Mouse (Mus musculus) kidney, adult 2 months (tissue): Measurements from ENCODE around the gene 1110002E22Rik.

Source experiments
- CTCF ChIP-seq: fragments of 200-500 bp; conservative IDR thresholded peaks from 2 replicates; pipeline ENCODE4 v1.5.1; 2011; ENCODE audit warnings: low read depth, mild to moderate bottlenecking, control low read depth, low read length, moderate library complexity, mixed read lengths; ENCODE audit not compliant: insufficient read depth, insufficient read length
- POLR2A ChIP-seq: fragments of 200-500 bp; IDR thresholded peaks from one replicate; pipeline ENCODE4 v1.6.1; 2011; ENCODE audit warnings: low read depth, low read length, control low read depth

DNA sequence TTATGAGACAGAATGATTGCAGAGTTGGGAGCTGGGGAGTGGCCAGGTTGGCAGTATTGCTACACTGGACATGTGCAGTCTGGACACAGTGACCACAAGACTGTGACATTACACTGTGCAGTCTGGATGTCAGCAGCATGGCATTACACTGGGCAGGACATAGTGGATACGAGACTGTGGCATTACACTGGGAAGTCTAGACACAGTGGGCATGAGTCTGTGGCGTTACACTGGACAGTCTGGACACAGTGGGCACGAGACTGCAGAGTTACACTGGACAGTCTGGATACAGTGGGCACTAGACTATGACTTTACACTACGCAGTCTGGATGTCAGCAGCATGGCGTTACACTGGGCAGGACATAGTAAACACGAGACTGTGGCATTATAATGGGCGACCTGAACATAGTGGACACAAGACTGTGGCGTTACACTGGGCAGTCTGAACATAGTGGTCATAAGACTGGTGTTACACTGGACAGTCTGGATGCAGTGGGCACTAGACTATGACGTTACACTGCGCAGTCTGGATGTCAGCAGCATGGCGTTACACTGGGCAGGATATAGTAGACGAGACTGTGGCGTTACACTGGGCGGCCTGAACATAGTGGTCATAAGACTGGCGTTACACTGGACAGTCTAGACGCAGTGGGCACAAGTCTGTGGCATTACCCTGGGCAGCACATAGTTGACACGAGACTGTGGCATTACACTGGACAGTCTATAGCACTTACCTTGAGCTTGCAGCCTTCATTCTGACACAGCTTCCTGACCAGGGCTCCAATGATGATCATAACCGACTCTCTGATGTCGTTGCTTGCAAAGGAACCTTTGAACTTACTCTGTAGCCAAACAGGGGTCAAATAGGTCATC is 46.3 kb downstream of the 1110002E22Rik start:
- TF ChIP-seq POLR2A (no peak), CTCF (no peak)
